In genomic region chr11:117221182-117221581, GRCm38 (mm10) we compare ENCODE assay signal across 10 mouse cellular contexts.
"Had no signal": no experiment of that assay in that cellular context is flagged by ENCODE, and none has a peak within 500 bp of the region (broad histone marks: within the 10 kb centered on the region; RNA-seq: fewer than 3 reads in every experiment).

No protein-coding gene starts in this region.

- H3K4me1 ChIP-seq: neural tube, embryonic 12.5 days had no signal

- H3K27ac ChIP-seq: left cerebral cortex, adult 2 months; limb, embryonic 10.5 days; liver, embryonic 15.5 days; neural tube, embryonic 12.5 days had no signal

- H3K4me2 ChIP-seq: liver, embryonic 11.5 days; liver, embryonic 15.5 days; neural tube, embryonic 12.5 days had no signal

- H3K36me3 ChIP-seq: limb, embryonic 10.5 days; liver, embryonic 15.5 days; neural tube, embryonic 12.5 days had no signal

- DNase-seq: kidney, postnatal 14 days; lung, adult 2 months; lung, postnatal 36 days; midbrain, embryonic 14.5 days; thymus, postnatal 36 days had no signal

- H3K27me3 ChIP-seq: liver, embryonic 15.5 days; neural tube, embryonic 12.5 days had no signal

- H3K9me3 ChIP-seq: limb, embryonic 10.5 days; liver, embryonic 15.5 days; neural tube, embryonic 12.5 days had no signal

- H3K4me3 ChIP-seq: left cerebral cortex, adult 2 months; limb, embryonic 10.5 days; liver, embryonic 15.5 days; neural tube, embryonic 12.5 days had no signal

- H3K9ac ChIP-seq: liver, embryonic 15.5 days; neural tube, embryonic 12.5 days had no signal
